Mouse (Mus musculus) testis, postnatal 14 days (tissue): Measurements from ENCODE around the gene St6galnac1.
A peak's percentile ranks its signal among the peaks of the same experiment; 100 is the strongest.
"Not testable (repeated sequence)": the region's sequence is repeated elsewhere in the genome, so short reads cannot be mapped to it uniquely, and the experiment has no call there.

Experiments used
- DNase-seq: peaks from one replicate; pipeline ENCODE4 v3.0.0; 2021; ENCODE audit warnings: low spot score

The St6galnac1 gene

DNA sequence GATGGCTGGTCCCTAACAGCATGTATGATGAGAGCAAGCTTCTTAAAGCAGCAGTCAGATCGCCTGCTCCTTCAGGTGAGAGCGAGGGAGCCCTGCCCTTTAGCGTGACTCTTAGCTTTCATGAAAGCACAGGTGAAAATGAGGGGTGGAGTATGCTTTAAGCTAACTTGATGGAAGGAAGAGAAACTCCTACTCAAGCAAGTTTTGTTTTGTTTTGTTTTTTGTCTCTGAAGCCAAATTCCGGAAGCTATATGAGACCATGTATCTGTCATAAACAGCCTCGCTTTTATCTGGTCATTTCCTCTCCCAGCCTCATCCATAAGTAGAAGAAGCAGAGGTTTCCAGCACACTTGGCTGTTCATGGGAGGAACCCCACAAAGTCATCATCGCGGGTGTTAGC, at the start of gene St6galnac1:
TSS of gene St6galnac1 (minus strand) at position 101 of the 400 bp plus-strand sequence.
- DNase-seq: no peak

DNA sequence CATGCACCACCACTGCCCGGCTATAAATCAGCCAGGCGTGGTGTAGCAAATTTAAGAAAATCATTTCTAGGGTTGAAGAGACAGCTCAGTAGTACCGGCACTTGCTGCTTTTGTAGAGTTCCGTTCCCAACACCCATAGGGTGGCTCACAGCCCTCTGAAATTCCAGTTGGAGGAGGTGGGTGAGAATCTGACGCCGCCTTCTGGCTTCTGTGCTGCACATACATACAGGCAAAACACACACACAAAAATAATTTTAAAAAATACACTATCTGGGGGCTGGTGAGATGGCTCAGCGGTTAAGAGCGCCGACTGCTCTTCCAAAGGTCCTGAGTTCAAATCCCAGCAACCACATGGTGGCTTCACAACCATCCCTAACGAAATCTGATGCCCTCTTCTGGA, 48.6 kb upstream of the St6galnac1 start:
- not testable (repeated sequence) for DNase-seq

DNA sequence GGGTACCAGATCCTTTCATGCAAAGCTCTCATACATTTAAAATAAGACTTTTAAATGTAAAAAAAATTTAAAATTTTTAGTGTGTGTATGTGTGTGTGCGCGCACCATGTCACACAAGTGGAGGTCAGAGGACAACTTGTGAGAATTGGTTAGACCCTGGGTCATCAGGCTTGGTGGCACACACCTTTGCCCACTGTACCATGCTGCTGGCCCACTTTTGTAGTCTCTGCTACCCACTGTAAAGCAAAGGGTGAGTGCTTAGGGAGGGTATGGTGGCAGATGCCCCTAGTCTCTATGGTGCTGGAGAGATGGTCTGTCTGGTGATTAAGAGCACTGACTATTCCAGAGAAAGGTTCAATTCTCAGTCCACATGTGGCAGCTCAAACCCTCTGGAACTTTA, 47.9 kb upstream of the St6galnac1 start:
- no peak for DNase-seq

DNA sequence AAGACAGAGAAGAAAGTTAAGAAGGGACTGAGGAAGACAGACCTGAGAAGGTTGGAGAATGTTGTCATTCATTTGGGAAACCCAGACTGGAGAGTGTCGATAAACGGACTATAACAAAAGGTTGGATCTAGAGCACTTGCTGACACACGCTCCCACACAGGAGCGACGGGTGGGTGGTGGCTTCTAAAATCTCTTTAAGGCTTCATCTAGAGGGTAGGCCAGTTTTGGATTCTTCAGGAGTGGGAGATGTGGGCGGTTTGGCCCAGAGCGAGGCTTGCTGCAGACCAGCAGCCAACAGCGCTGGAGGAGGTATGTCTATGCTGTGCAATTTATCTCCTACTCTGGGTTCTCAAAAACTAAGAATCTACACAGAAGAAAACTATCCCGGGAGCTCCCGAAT, 47.3 kb upstream of the St6galnac1 start:
- DNase-seq: no peak

DNA sequence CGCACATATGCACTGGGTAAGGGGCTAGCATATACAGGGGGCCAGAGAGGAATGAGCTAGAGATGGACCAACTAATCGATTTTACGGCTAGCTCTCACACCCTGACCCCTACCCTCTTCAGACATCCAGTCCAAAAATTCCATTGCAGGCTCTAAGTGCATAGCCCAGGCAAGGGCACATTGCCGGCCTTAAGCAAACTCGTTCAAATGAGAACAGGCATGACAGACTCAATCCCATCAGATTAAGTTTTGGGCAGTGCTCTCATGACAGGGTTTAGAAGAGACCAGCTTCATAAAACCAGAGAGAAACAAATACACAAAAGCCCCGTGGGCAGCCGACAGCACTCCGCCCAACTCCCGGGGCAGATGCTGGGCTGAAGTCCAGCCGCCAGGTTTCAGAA, 46.9 kb upstream of the St6galnac1 start:
- no peak for DNase-seq

DNA sequence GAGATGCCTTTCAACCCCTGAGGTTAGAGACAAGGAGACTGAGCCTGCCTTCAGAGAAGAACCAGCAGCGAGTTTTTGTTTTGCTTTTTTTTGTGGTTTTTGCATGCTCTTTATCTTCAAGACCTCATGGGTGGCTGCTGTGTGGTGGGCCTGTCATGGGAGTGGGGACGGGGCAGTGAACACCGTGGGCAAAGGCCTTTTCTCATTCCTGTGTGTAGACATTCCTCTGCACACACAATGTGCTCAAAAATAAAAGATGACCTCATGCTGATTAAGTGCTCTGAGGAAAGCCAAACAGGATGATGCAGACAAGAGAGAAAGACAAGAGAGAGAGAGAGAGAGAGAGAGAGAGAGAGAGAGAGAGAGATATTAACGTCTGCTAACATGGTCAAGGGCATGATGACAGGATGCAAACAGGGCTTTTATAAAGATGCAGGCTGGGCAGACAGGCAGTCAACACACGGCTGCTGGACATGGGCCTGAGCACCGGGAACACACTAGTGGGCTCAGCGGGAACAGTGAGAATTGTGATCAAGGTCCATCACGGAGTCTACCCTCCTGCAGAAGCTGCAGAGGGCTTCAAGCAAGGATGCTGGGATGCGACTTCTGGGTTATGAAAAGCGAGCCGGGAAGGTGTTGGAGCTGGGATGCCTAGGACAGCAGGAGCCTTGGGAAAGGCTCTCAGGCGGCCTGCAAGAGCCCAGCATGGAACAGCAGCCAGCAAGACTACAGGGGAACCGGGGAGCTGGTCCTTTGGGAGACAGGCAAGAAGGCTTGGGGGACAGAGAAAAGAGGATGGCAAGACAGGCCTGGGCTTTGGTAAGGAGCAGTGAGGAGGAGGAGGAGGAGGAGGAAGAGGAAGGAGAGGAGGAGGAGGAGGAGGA, 46.0 kb upstream of the St6galnac1 start:
- DNase-seq: no peak

DNA sequence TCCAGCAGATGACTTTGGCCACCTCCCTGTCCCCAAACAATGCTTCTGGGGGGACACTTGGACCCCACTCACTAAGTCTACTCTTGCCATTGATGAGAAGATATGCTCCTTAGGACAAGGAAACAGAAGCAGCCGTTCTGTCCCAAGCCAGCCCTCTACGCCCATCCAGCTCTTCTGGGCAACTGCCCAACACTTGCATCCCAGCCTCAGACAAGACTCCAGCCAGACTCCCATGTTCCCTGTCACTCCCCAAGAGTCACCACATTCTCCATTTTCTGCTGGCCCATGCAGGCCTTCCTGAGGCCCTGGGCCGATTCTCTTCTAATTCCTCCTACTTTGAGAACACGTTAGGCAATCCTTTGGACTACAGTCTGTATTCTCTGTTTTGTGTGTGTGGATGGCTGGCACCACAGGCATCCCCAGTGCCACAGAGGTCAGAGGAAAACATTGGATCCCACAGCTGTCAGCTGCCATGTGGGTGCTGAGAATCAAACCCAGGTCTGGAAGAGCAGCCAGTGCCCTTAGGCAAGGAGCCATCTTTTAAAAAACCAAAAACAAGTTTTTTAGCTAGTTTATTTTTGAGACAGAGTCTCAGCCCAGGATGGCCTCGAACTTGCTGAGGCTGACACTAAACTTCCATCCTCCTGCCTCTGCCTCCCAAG, 44.8 kb upstream of the St6galnac1 start:
- DNase-seq: no peak

DNA sequence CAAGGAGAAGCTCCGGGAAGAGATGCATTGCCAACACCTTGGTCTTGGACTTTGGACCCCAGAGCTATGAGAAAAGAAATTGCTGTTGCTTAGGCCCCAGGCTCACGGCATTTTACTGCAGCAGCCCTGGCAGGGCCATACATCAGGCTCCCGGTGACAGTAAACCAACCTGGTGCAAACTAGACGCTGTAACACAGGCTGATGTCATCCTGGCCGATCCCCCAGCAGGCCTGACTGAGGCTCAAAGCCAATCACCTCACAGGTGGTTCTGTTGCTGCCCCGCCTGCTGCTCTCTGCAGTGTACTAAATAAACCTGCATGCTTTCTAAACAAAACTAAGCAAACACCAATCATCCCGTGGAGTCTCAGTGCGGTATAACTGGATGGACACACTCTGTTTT, 43.4 kb upstream of the St6galnac1 start:
- no peak for DNase-seq

DNA sequence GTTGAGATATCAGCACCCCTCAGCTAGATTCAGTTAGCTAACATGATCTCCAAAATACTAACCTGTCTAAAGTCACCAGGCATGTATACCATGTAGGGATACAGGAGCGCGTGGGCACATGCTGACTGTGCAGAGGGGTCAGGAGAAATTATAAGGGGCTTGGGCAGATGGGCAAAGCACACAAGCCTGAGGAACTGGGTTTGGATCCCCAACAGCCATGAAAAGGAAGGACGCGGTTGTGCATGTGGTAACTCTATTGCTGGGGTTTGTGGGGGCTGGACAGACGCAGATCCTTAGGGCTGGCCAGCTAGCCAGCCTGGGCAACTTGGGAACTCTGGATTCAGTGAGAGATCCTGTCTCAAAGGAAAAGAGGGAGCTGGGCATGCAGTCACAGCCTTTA, 42.3 kb upstream of the St6galnac1 start:
- DNase-seq: no peak

DNA sequence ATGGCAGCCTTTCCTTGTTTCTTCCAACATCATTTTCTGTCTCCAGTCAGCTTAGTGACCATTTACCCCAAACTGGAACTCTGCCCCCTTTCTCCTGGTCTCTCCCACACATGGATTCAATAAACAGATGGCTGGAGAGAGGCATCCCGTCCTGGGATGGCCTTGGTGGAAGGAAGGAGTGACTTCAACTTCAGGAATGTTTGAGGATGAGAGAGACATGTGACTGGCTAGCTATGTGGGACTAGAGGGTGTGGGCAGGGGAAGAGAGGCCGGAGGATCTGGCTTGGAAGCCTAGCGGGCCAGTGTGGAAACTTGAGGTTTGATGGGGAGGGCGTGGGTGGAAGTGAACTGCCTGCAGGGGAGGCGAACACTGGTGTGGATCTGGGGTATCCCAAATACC, 41.5 kb upstream of the St6galnac1 start:
- no peak for DNase-seq

DNA sequence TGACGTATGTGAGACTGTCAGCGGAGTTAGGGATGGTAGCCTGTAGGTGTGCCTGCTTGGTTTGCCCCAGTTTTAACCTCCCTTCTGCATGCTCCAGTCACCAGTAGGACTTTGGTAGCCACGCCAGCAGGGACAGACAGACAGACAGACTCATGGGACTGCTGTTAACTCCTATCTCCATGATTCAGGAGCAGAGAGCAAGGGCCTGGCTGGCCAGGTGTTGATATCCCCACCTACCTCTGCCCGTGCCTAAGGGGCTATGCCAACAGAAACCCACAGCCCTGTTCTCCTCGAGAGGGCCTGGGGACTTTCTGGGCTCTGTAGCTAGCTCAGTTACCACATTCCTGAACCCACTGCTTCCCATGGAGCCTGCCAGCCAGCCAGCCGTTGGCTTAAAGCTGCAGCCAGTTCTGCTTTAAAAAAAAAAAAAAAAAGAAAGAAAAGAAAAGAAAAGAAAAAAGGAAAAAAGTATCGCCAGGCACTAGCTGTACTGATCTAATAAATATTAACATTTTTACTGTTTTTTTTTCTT, 39.6 kb upstream of the St6galnac1 start:
- no peak for DNase-seq

DNA sequence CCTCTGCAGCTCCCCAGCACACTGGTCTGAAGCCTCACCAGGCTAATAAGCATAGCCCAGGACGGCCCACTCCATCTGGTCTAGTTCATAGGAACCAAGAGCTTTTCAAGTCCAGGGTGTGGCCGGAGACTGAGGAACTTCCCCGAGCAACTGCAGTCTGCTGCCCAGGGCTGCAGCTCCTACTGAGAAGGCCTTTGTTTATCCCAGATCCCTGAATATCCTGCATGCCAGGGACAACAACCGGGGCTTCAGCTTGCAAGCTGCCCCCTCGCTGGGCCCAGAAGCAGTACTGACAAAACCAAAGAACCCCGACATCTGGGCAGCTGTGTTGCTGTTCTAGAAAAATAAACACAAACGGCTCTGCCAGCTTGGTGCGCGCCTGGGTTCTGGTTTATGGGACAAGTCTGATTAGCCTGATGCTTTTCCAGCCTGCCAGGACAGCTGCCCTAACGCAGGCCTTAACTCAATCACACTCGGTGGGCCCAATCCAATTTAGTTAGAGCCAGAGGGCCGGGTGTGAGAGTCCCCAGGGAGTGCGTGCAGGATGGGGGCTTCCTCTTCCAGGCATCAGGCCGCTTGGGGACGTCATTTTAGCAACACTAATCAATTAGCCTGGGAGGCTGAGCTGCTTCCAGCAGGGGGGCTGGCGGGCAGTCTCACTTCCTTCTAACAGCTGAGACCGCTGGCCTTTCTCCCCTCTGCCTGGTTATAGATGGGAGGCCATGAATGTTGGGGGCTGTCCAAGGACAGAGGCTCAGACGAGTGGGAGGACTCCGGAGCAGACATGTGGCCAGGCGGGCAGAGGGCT, 39.0 kb upstream of the St6galnac1 start:
- DNase-seq: peak; percentile 69

DNA sequence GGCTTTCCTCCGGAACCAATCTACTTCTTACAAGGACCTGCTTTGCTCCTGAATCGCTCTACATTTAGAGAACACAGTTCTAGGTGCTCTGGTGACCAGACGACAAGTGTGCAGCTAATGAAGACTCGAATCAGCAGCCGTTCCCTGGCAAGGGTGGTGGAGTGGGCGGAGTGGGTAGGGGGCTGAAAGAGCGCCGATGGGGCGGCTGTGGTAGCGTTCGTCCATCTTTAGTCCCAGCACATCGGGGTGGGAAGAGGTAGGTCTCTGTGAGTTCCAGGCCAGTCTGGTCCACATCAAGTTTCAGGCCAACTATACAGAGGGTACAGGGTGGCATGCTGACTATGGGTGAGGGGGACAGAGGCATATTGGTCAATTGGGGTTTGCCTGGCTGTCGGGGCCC, 38.3 kb upstream of the St6galnac1 start:
- no peak for DNase-seq

DNA sequence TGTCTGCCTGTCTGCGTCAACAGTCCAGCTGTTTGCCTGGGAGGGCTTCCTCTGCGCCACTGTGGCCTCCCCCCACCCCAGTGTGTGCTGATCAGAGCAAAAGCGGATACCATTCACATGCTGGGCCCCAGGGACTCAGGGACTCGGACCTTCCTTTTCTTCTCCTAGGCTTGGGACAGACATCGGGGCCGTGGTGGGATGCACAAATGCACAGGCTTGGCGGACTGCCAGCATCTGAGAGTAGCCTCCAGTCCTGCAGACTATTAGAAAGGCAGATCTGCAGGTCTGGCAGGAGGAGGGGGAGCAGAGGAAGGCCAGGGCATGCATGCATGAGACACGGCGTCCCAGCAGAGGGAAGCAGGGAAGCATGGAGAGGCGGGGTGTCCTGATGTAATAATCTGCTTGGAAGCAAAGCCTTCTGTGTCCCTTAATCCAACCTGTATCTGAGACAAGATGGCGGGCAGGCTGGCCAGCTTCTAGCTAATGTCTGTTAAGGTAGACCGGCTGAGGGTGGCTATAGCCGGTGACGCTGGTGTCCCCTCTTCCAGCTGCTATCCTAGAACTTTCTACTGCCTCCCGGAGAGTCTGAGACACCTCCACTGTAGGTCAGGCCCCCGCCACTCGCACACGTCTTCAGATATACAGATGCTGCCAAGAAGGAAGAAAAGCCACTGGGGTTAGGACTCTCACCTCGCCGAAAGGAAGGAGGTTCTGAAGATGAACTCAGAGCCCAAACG, 37.7 kb upstream of the St6galnac1 start:
- no peak for DNase-seq

DNA sequence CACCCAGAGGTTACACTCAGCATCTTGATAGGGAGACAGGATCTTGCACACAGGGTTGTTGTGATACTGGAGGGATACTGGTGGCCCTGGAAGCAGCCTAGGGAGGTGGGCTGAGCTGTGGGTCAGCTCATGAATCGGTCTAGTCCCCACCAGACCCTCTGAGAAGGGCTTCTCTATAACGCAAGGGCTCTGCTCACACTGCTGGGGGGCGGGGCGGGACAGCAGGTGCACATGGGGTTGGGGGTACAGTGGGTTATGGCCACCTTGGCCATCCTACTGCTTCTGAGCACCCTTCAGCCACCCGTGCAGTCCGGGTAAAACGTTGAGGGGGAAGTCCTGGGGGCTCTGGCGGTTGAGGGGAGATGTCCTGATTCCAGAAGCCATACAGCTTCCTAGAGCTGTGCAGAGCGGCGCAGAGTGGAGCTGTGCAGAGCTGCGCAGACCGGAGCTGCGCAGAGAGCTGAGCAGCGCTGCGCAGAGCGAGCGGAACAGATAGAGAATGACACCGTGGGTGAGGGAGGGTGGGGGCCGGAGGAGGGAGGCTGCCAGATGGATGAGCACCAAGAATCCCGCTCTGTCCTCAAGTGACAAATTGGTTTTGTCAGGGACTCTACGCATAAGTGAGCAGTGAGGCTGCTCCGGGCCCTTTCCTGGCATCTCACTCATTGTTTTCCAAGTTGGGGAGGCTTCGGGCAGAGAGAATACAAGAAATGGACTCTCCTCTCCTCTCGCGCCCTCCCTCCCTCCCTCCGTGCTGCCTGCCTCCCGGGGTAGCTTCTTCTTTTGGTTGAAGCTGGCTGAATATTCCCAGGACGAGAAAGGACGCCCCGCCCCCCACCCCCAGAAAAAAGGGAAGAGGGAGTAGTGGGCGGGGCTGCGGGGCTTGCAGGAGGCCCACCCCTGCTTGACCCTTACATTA, 35.9 kb upstream of the St6galnac1 start:
- DNase-seq: peak; percentile 71

DNA sequence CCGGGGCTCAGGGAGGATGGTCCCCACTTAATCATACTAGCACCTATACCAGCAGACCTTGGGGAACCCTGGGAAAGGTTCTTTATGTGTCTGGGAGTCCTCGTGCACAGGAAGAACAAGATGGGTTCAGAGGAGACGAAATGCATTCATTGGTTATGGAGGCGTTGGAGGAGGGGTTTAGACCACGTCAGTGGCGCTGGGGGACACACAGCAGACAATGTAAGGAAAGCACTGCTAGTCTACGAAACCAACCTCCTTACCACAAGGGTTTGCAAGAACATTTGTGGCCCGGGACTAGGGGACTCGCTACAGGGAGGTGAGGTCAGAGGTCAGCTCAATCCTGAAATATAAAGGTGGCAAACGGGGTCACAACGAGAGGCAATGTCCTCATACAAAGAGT, 35.2 kb upstream of the St6galnac1 start:
- DNase-seq: no peak

DNA sequence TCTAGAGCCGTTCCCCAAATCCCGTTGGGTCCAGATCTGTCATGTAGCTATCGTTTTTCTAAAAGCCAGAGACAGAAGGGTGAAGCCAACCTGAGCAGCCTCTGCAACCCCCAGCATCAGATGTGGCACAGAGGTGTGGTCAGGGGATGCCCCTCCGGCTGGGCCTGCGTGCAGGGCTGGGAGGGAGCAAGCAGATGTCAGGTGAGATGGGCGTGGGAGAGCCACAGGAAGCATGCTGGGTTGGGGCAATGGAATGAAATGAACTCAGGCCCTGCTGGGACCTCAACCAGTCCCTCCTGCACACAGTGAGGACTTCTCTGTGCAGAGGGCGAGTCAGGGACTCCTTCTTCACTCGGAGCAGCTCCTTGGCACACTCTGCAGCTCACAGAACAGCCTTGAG, 34.2 kb upstream of the St6galnac1 start:
- no peak for DNase-seq

DNA sequence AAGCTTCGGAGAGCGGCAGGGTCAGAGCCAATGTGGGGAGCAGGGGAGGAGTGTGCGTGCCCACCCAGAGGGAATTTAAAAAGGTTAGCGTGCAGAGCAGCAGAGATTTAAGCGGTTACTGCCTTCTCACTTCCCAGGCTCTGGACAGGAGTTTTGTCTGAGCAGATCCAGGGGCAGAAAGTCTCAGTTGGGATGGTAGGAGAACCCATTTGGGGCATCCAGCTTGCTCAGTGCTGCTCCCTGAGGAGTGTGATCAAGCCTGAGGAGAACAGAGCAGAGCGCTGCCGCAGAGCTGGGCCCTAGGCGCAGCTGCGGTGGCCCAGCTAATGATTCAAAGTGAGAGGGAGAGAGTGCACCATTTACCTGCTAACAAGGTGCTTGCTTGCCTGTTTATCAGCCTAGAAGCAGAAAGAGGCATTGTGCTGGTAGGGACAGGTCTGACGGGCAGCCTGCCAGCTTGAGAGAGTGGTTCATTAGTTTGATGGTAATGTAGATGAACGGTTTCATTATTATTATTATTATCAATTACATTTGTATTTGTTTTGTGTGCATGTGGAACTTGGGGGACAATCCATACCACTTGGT, 33.6 kb upstream of the St6galnac1 start:
- DNase-seq: no peak

DNA sequence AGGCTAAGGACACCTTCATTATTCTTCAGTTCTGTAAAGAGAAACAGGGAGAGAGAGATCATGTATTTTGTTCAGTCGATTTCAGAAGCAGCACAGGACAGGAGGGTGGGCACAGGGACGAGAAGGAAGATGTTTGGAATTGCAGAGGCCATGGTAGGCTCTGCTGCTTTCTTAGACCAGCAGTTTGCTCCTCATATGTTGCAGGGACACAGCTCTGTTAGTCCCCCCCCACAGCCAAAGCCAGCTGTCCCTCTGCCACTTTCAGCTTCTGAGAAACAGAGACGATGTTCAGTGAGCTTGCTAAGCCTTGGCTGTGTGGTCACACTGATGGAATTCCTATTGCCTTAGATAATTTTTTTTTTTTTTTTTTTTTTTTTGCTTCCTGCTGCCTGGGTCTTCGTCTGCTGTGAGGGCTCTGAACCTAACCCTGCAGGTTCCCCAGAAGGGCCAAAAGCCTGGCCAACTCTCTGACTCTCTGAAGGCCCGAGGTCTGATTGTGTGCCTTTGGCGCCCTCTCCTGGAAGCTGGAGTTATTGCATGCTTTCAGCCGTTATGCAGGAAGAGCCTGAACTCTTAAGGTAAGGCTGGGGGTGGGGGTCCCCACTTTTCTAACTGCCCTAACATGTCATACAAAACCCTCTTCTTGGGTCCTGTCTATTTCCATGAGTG, 32.8 kb upstream of the St6galnac1 start:
- peak; percentile 85 for DNase-seq

DNA sequence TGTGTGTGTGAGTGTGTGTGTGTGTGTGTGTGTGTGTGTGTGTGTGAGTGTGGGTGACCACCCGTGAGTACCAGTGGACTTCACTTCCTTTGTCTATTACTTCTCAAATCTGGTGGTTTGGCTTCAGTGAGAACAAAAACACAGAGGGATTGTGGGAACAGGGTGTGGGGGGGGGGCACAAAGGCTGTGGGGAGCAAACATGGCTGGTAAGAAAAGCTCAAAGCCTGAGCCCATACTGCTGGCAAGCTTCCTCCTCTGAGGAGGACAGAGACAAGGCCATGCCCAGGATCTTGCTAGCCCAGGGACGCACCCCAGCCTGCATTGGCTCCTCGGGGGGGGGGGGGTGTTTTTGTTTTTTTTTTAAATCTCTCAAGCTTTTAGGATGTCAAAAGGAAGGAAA, 32.2 kb upstream of the St6galnac1 start:
- no peak for DNase-seq
